Comparison of ENCODE assay signal across 8 mouse cellular contexts in the genomic region with DNA sequence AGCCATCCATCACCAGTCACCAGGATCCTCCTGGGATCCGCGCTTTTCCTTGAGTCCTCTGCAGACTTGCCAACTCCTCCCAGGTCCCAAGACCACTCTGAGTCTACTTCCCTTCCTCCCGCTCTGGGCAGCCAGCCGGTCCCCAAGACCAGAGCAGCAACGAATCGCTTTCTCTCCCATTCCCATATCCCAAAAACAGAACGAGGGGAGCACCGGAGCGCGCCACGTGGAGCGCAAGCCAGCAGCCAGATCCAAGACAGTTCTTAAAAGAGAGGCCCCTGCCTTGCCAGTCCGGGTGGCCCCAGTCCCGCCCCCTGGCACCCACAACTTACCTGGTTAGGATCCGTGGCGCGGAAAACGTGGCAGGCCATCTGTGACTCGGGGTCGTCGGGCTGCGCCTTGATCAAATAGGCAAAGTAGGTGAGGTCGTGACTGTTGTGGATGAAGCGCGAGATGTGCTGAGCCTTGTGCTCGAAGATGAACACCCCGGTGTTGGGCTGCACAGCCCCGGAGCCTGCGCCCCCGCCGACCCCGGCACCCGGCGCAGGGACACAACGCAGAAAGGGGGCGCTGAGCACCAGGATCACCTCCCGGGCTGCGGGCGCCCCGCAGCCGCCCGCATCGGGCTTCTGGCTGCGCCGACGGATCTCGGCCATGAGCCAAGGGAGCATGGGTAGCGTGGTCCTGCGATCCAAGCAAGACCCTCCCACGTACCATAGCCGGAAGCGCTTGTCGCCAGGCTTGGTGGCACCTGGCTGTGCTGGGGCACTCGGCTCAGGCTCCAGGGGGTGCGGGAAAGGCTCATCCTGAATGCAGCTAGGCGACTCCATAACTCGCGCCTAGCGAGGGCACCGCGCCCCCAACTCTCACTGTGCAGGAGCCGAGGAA. TPM values are rescaled to one million over a fixed set of nuclear protein-coding genes. Genes with fewer than 3 reads are reported as not detected.
DNase-seq lines count a peak whose midpoint lies in the region; ATAC-seq lines count a peak whose summit lies in the region.

No protein-coding gene starts in this region.

- peak overlapping the region; percentile 55 for H3K4me3 ChIP-seq in erythroblast, embryonic 14.5 days (replicated peaks)
- peak overlapping the region; percentile 73 for H3K4me3 ChIP-seq in hindbrain, embryonic 11.5 days (ENCODE audit: low read depth, low read length)

- peaks cover 27% of the 10 kb centered on the region for H3K27me3 ChIP-seq in erythroblast, embryonic 14.5 days (ENCODE audit: control insufficient read depth)
- H3K27me3 ChIP-seq in hindbrain, embryonic 11.5 days (ENCODE audit: control insufficient read depth, insufficient read depth, low read length): no peaks in the 10 kb centered on the region

- DNase-seq in cerebellum, adult 8-10 months: peak; percentile 48
- peak; percentile 67 for DNase-seq in hindbrain, embryonic 11.5 days (ENCODE audit: low spot score)
- DNase-seq in left cerebral cortex, adult 8-10 months (ENCODE audit: low spot score in 2 of 2): peak; percentile 15 to 18
- DNase-seq in right cerebral cortex, postnatal 25 days: peak; percentile 18

- no peak overlapping the region for H3K27ac ChIP-seq in hindbrain, embryonic 11.5 days (ENCODE audit: low read depth, low read length)

- H3K9me3 ChIP-seq in erythroblast, embryonic 14.5 days (ENCODE audit: control insufficient read depth, low read length): no peaks in the 10 kb centered on the region
- no peaks in the 10 kb centered on the region for H3K9me3 ChIP-seq in hindbrain, embryonic 11.5 days (ENCODE audit: control insufficient read depth, low read length)

- peak overlapping the region; percentile 67 for H3K9ac ChIP-seq in hindbrain, embryonic 11.5 days (ENCODE audit: low read depth, low read length)

- under 1% methylated on average over 58 of the region's 62 CpGs for WGBS in hindbrain, embryonic 11.5 days

- H3K4me1 ChIP-seq in erythroblast, embryonic 14.5 days (ENCODE audit: control insufficient read depth): peaks cover 7% of the 10 kb centered on the region
- no peaks in the 10 kb centered on the region for H3K4me1 ChIP-seq in hindbrain, embryonic 11.5 days (replicated peaks; ENCODE audit: control insufficient read depth, insufficient read depth, low read length)

- ATAC-seq in erythroblast, adult 5-6 weeks (replicated peaks; ENCODE audit: low FRiP score, poor library complexity, severe bottlenecking): no peak
- peak; percentile 32 for ATAC-seq in frontal cortex, adult (ENCODE audit: low TSS enrichment)
- peak; percentile 69 for ATAC-seq in hindbrain, embryonic 11.5 days (ENCODE audit: low FRiP score)
- peak; percentile 1; the same call in 1 of the 2 replicates for ATAC-seq in megakaryocyte-erythroid progenitor cell, adult 5-6 weeks (replicated peaks; ENCODE audit: low FRiP score, low TSS enrichment, poor library complexity, severe bottlenecking)

- H3K36me3 ChIP-seq in erythroblast, embryonic 14.5 days (ENCODE audit: control insufficient read depth): no peaks in the 10 kb centered on the region
- H3K36me3 ChIP-seq in hindbrain, embryonic 11.5 days (ENCODE audit: control insufficient read depth, insufficient read depth, low read length): no peaks in the 10 kb centered on the region

- peak overlapping the region; percentile 90 for H3K4me2 ChIP-seq in hindbrain, embryonic 11.5 days (replicated peaks; ENCODE audit: low read depth, low read length)

RNA-seq across cellular contexts. Expression of a gene that starts 1.1 kb away (rescaled TPM):
- polyA plus RNA-seq in erythroblast, embryonic 14.5 days (2012): 0.04 and 0.10 TPM in 2 replicates
- 1.3 and 4.6 TPM in 2 replicates for total RNA-seq in erythroblast, adult 5-6 weeks (2015; ENCODE audit: low replicate concordance)
- total RNA-seq in erythroblast, adult 5-6 weeks (2017; ENCODE audit: low replicate concordance): 2.8 and 3.2 TPM in 2 replicates
- 4.8 and 5.0 TPM in 2 replicates for polyA plus RNA-seq in hindbrain, embryonic 11.5 days (2014; fragmentation: Nextera tagmentation; extraction: Ambion mirVana)
- 10 to 100 TPM; 11.3 to 13.9 (median 11.7) TPM for total RNA-seq in left cerebral cortex, adult 8-10 months (2022)
- 5.8 and 6.1 TPM in 2 replicates for total RNA-seq in megakaryocyte-erythroid progenitor cell, adult 5-6 weeks (2014; fragmentation: Nextera tagmentation)
- total RNA-seq in megakaryocyte-erythroid progenitor cell, adult 5-6 weeks (2017): 6.4 and 9.7 TPM in 2 replicates

RNA-seq across cellular contexts. Expression of a gene that starts 32.6 kb away (rescaled TPM):
- 0.34 and 0.43 TPM in 2 replicates for polyA plus RNA-seq in erythroblast, embryonic 14.5 days (2012)
- 14.4 and 17.9 TPM in 2 replicates for total RNA-seq in erythroblast, adult 5-6 weeks (2015; ENCODE audit: low replicate concordance)
- 2.2 and 6.2 TPM in 2 replicates for total RNA-seq in erythroblast, adult 5-6 weeks (2017; ENCODE audit: low replicate concordance)
- 119 and 121 TPM in 2 replicates for polyA plus RNA-seq in hindbrain, embryonic 11.5 days (2014; fragmentation: Nextera tagmentation; extraction: Ambion mirVana)
- total RNA-seq in left cerebral cortex, adult 8-10 months (2022): 10 to 100 TPM; 54.0 to 59.9 (median 57.5) TPM
- total RNA-seq in megakaryocyte-erythroid progenitor cell, adult 5-6 weeks (2014; fragmentation: Nextera tagmentation): 50.8 and 57.6 TPM in 2 replicates
- total RNA-seq in megakaryocyte-erythroid progenitor cell, adult 5-6 weeks (2017): 31.7 and 40.1 TPM in 2 replicates

RNA-seq across cellular contexts. Expression of a gene that starts 45.9 kb away (rescaled TPM):
- 0.38 and 0.61 TPM in 2 replicates for polyA plus RNA-seq in erythroblast, embryonic 14.5 days (2012)
- total RNA-seq in erythroblast, adult 5-6 weeks (2015; ENCODE audit: low replicate concordance): 15.8 and 25.3 TPM in 2 replicates
- 14.0 and 22.4 TPM in 2 replicates for total RNA-seq in erythroblast, adult 5-6 weeks (2017; ENCODE audit: low replicate concordance)
- polyA plus RNA-seq in hindbrain, embryonic 11.5 days (2014; fragmentation: Nextera tagmentation; extraction: Ambion mirVana): 182 and 183 TPM in 2 replicates
- total RNA-seq in left cerebral cortex, adult 8-10 months (2022): 10 to 100 TPM; 36.6 to 42.0 (median 40.3) TPM
- 90.6 and 112 TPM in 2 replicates for total RNA-seq in megakaryocyte-erythroid progenitor cell, adult 5-6 weeks (2014; fragmentation: Nextera tagmentation)
- 77.6 and 85.8 TPM in 2 replicates for total RNA-seq in megakaryocyte-erythroid progenitor cell, adult 5-6 weeks (2017)

Comparison
In these comparisons a context has a peak if more than half of its experiments do, and no peak if none do; other contexts are left out.
1. DNase-seq: peak in every context shown above with its lines; median percentile 67 in hindbrain, embryonic 11.5 days; 48 in cerebellum, adult 8-10 months; 18 in right cerebral cortex, postnatal 25 days; 16 in left cerebral cortex, adult 8-10 months.